Mouse (Mus musculus) adrenal gland, postnatal 10 days (tissue): Measurements from ENCODE around the gene Kpna7. TPM values are rescaled to one million over a fixed set of nuclear protein-coding genes. Genes with fewer than 3 reads are reported as not detected.
A peak's percentile ranks its signal among the peaks of the same experiment; 100 is the strongest.

ENCODE experiments used
- DNase-seq: peaks from one replicate; pipeline ENCODE4 v3.0.0; 2021; ENCODE audit warnings: mixed read lengths
- total RNA-seq, 2 experiments: library from RNA; stranded (reverse); gene quantifications; 2 replicates each; pipeline ENCODE4 v1.2.3; 2021

The Kpna7 gene
- total RNA-seq, 2 experiments from 2014 or later = not detected

GRCm38 (mm10) chr5:144963817-144964261, 120.0 kb downstream of the Kpna7 start:
- DNase-seq = peak; percentile 56

GRCm38 (mm10) chr5:144963401-144963800, 120.4 kb downstream of the Kpna7 start:
- DNase-seq = peak; percentile 31

DNA sequence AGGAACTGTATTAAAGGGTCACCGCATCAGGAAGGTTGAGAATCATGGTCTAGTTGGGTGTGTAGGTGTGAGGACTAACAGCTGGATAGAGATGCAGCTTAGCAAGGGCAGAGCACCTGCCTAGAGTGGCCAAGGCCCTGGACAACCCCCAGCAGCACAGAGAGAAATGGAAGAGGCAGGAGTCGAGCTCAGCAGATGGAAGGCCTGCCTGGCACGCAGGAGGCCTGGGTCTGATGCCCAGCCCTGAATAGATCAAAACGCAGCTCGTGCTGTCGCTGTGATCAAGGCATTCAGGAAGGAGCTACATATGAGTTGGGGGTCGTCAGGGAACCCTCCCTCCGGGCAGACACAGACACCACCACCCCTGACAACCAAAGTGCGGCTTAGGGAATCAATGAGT, 125.6 kb downstream of the Kpna7 start:
- no peak for DNase-seq

GRCm38 (mm10) chr5:144954432-144954831, 129.4 kb downstream of the Kpna7 start:
- DNase-seq = no peak

- no peak for DNase-seq
These were observed 131.2 kb downstream of the Kpna7 start for GRCm38 (mm10) chr5:144952592-144952991.

DNA sequence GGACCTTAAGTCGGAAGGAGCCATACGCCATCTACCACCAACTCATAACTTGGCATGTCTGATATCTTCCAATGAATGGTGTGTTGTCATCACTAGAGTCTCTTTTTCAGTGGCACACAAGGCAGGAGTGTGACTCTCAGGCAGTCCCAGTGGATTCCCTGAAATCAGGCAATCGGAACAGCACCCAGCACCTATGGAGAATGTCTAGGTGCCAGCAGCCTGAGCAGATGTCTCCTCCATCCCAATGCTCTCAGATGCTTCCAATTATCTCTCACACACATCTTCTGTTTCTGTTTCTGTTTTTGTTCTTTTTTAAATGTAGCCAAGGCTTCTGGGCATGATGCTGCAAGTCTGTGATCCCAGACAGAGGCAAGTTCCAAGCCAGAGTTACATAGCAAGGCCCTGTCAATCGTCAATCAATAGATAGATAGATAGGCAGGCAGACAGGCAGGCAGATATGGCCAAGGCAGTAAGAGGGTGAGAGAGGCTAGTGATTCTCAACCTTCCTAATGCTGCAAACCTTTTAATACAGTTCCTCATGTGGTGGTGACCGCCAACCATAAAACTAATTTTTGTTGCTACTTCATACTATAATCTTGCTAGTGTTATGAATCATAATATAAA, 133.3 kb downstream of the Kpna7 start:
- DNase-seq = no peak

DNA sequence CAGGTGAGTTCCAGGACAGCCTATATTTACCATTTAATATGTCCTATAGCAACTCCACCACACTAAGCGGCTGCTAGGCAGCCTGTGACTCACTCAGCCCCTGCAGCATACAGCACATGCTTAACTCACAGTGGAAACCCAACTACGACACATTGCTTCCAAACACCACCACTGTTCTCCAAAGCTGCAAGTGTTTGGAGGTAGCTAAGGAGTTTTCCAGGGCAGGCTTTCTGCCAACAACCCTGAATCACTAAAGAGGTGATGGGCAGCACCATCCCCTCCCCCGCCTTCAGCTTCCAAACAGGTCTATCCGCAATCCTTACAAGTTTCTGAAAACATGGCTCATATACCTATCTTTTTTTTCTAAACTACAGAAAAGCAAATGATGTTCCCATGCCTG, 134.0 kb downstream of the Kpna7 start:
- no peak for DNase-seq

DNA sequence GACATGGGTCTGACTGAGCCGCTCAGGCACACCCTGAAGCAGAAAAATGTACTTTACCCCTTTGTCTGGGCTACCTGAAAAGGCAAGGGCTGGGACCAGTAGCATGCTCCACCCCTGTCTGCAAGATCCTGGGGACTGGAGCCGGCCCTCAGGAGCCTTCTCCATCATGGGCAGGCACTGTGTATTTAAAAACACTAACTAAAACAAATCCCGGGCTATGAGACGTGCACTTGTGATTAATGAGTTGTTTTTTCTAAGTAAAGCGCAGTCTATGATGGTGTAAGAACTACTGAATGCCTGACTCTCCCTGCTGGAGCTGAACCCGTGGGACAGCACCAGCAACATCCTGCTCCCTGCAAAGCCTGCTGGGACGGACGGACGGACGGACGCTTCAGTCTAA, 135.4 kb downstream of the Kpna7 start:
- no peak for DNase-seq

DNA sequence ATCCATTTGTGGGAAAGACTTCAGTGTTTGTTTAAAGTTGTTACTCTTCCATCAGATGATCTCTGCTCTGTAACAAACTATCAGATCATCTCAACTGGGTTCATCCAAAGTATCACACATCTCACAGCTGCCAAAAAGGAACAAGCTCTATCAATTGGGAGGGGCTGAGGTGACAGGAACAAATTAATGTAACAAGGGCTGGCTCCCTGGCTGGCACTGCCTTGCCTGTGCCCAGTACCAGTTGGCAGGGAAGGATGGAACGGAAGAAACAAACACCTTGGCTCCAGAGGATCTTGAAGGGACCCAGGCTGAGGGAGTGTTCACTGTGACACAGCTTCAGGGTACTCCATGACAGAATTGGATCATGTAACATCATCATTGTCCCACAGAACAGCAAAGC, 135.8 kb downstream of the Kpna7 start:
- DNase-seq = no peak

GRCm38 (mm10) chr5:144946032-144946431, 137.8 kb downstream of the Kpna7 start:
- DNase-seq = peak; percentile 81

GRCm38 (mm10) chr5:144944932-144945331, 138.9 kb downstream of the Kpna7 start:
- peak; percentile 63 for DNase-seq

- DNase-seq = no peak
These were observed 139.5 kb downstream of the Kpna7 start for GRCm38 (mm10) chr5:144944370-144944769.

DNA sequence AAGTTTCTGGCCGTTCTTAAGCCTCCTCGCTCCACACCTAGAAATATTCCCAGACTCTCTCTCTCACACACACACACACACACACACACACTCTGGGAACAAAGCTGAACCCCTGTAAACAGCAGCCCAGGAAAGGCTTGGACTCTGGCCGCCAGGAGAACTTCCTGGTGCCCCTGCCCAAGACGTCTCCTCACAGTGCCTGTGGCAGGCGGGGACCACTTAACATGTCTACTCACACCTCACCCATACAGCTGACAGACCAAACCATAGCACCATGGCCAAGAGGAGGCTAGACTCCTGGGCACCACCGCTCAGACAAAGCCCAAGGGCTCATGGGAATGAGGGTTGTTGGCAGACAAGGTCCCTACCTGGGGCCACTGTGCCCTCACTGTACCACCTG, 140.5 kb downstream of the Kpna7 start:
- no peak for DNase-seq

- DNase-seq = no peak
These were observed 141.4 kb downstream of the Kpna7 start for GRCm38 (mm10) chr5:144942431-144942830.

GRCm38 (mm10) chr5:144940904-144941303, 142.9 kb downstream of the Kpna7 start:
- no peak for DNase-seq

GRCm38 (mm10) chr5:144937304-144937703, 146.5 kb downstream of the Kpna7 start:
- DNase-seq = no peak

Other genes starting within 250 kb of the Kpna7 start
- gene Smurf1, start 118.2 kb downstream of the Kpna7 start, total RNA-seq = 10 to 100 TPM; 20.6 to 23.4 TPM
- not detected for gene Gm4871, start 51.3 kb downstream of the Kpna7 start, total RNA-seq
- gene 1700018F24Rik, start 41.0 kb downstream of the Kpna7 start, total RNA-seq = not detected
- gene Arpc1a, start 200 bp downstream of the Kpna7 start, total RNA-seq = 100 to 1,000 TPM; 102 to 106 TPM
- gene Arpc1b, start 30.2 kb upstream of the Kpna7 start, total RNA-seq = 100 to 1,000 TPM; 212 to 226 TPM
- 10 to 100 TPM; 74.5 to 80.9 TPM for gene Pdap1, start 56.2 kb upstream of the Kpna7 start, total RNA-seq
- 100 to 1,000 TPM in 1 of 2 experiments, 10 to 100 TPM in 1; 97.3 to 102 TPM for gene Bud31, start 56.3 kb upstream of the Kpna7 start, total RNA-seq
- gene Ptcd1, start 83.1 kb upstream of the Kpna7 start, total RNA-seq = 10 to 100 TPM; 21.7 to 29.0 TPM
- gene Cpsf4, start 83.2 kb upstream of the Kpna7 start, total RNA-seq = 10 to 100 TPM; 20.2 to 22.7 TPM
- 100 to 1,000 TPM; 810 to 842 TPM for gene Atp5j2, start 108.0 kb upstream of the Kpna7 start, total RNA-seq
- gene Zkscan14, start 117.8 kb upstream of the Kpna7 start, total RNA-seq = 1 to 10 TPM; 7.1 to 9.8 TPM
- gene Zkscan5, start 120.5 kb upstream of the Kpna7 start, total RNA-seq = 10 to 100 TPM; 12.2 to 12.3 TPM
- 10 to 100 TPM; 41.1 to 48.9 TPM for gene Zfp655, start 147.7 kb upstream of the Kpna7 start, total RNA-seq
- gene Zscan25, start 196.5 kb upstream of the Kpna7 start, total RNA-seq = 10 to 100 TPM; 15.3 to 20.4 TPM